Mouse (Mus musculus) T-helper 17 cell (primary cell): ENCODE measurements at regions not wholly inside any gene's neighbourhood (a gene's known extent, or its start where the extent isn't known, plus 50 kb on each side); places are given as distances from the start of the nearest gene placed in this dataset.

Source experiments
- in situ Hi-C, 2 experiments: fragments of 300-600 bp; cut with MboI, MseI; formaldehyde crosslinking; loops; 1 replicate in 1 of 2; 2 replicates in 1 of 2; pipeline ENCODE4 v1.15.1; 2025; ENCODE audit warnings: high pct_unique_total_duplicates in 2 of 2

- in situ Hi-C loops = no loop called here
Measured at GRCm38 (mm10) chr1:169439621-169440020, 91.6 kb downstream of the Nuf2 start.

GRCm38 (mm10) chr1:169438006-169438405, 93.3 kb downstream of the Nuf2 start:
- in situ Hi-C loops = no loop called here

- in situ Hi-C loops = no loop called here
Measured at GRCm38 (mm10) chr1:169422408-169422807, 108.9 kb downstream of the Nuf2 start.

- in situ Hi-C loops = no loop called here
Measured at GRCm38 (mm10) chr1:169421671-169422070, 109.6 kb downstream of the Nuf2 start.

GRCm38 (mm10) chr1:169418665-169419045, 112.6 kb downstream of the Nuf2 start:
- in situ Hi-C loops = no loop called here

GRCm38 (mm10) chr1:169417979-169418664, 113.1 kb downstream of the Nuf2 start:
- in situ Hi-C loops = no loop called here

- in situ Hi-C loops = no loop called here
Measured at GRCm38 (mm10) chr1:169416701-169417100, 114.6 kb downstream of the Nuf2 start.

GRCm38 (mm10) chr1:169408120-169408519, 123.1 kb downstream of the Nuf2 start:
- in situ Hi-C loops = no loop called here

GRCm38 (mm10) chr1:169400841-169401240, 130.4 kb downstream of the Nuf2 start:
- in situ Hi-C loops = no loop called here

GRCm38 (mm10) chr1:169397371-169397770, 133.9 kb downstream of the Nuf2 start:
- in situ Hi-C loops = no loop called here

- in situ Hi-C loops = no loop called here
Measured at GRCm38 (mm10) chr1:169387056-169387455, 144.2 kb downstream of the Nuf2 start.

GRCm38 (mm10) chr1:169385740-169386424, 145.4 kb downstream of the Nuf2 start:
- in situ Hi-C loops = no loop called here

- in situ Hi-C loops = no loop called here
Measured at GRCm38 (mm10) chr1:169374686-169375085, 156.6 kb downstream of the Nuf2 start.

GRCm38 (mm10) chr1:169368758-169369157, 162.5 kb downstream of the Nuf2 start:
- in situ Hi-C loops = no loop called here

- in situ Hi-C loops = no loop called here
Measured at GRCm38 (mm10) chr1:169367772-169368501, 163.3 kb downstream of the Nuf2 start.

- in situ Hi-C loops = no loop called here
Measured at GRCm38 (mm10) chr1:169367316-169367715, 163.9 kb downstream of the Nuf2 start.

- in situ Hi-C loops = no loop called here
Measured at GRCm38 (mm10) chr1:169362564-169362963, 168.7 kb downstream of the Nuf2 start.

- in situ Hi-C loops = loop anchor here in 1 of 2 experiments (10.0 kb wide), 1 partner anchor 737 kb away; no protein-coding TSS in a partner anchor
Measured at GRCm38 (mm10) chr1:169357652-169358241, 173.5 kb downstream of the Nuf2 start.

- in situ Hi-C loops = loop anchor here in 1 of 2 experiments (10.0 kb wide), 1 partner anchor 741 kb away; no protein-coding TSS in a partner anchor
Measured at GRCm38 (mm10) chr1:169354021-169354420, 177.2 kb downstream of the Nuf2 start.

- in situ Hi-C loops = no loop called here
Measured at GRCm38 (mm10) chr1:169347692-169348091, 183.6 kb downstream of the Nuf2 start.

GRCm38 (mm10) chr1:169346876-169347275, 184.4 kb downstream of the Nuf2 start:
- in situ Hi-C loops = no loop called here

- in situ Hi-C loops = no loop called here
Measured at GRCm38 (mm10) chr1:169341131-169341530, 190.1 kb downstream of the Nuf2 start.
